Mouse (Mus musculus) liver, adult 2 months (tissue): ENCODE data around the gene Grk1.

Source experiments
- CTCF ChIP-seq: fragments of 200-500 bp; IDR thresholded peaks from 2 replicates; pipeline ENCODE4 v1.5.1; 2011; ENCODE audit warnings: low read depth, low read length, control low read depth
- POLR2A ChIP-seq: fragments of 200-500 bp; IDR thresholded peaks from 2 replicates; pipeline ENCODE4 v1.6.1; 2011; ENCODE audit warnings: low read length, control low read depth; ENCODE audit not compliant: insufficient read depth; ENCODE audit errors: extremely low read depth

- TF ChIP-seq POLR2A, result no peak
- no peak for TF ChIP-seq CTCF
Observed at GRCm38 (mm10) chr8:13386366-13386765, 18.5 kb upstream of the Grk1 start.
